Mouse (Mus musculus): ENCODE results near the gene Kazn.

The Kazn gene

DNA sequence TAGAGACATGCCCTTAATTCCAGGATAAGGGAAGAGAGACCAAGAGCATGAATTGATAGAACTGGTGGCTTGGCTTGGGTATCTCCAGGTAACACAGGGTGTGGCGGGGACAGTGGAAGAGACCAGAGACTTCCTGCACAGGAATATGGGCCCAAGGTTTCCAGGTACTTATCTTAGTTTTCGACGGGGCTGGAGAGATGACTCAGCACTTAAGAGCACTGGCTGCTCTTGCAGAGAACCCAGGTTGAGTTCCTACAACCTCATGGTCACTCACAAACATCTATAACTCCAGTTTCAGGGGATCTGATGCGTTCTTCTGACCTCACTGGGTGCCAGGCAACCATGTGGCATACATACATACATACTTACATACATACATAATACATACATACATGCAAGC lies 3.0 kb upstream of the Kazn start:
- no peak for DNase-seq (ENCODE audit: low read depth, low spot score)

GRCm38 (mm10) chr4:142240874-142241273 lies 1.7 kb upstream of the Kazn start:
- DNase-seq (ENCODE audit: low read depth, low spot score): no peak

DNA sequence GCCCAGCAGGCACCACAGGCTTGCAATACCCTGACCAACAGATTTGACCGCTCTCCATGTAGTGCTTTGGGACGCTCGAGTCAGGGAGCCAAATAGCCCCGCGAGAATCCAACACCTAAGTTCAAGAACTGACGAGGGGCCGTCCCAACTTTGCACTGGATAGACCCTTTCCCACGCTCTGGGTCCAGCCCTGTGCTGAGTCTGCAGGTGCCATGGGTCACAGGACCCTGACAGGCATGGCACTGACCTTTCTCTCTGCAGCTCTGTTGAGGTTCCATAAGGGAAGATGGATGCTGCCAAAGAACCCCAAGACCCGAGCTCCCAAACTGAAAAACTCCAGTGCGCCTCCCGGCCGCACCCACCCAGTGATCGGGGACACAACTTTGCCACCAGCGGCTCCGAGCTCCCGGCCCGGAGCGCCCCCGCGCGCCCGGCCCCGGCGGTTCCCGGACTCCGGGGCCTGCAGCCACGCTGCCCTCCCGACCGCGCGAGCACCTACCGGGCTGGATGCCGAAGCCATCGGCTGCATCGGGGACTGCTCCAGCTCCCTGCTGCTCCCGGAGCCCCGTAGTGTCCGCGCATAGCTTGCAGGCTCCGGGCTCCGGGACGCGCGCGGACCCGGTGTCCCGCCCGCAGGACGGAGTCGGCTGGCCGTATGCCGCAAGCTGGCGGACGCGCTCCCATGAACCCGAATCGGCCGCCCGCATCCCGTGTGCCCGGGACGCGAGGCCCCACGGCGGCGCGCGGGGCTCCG lies 538 bp downstream of the Kazn start:
- DNase-seq (ENCODE audit: low read depth, low spot score): no peak

- no peak for DNase-seq (ENCODE audit: low read depth, low spot score)
Observed at GRCm38 (mm10) chr4:142238041-142238440, 1.2 kb downstream of the Kazn start.

- DNase-seq (ENCODE audit: low read depth, low spot score): no peak
Observed at GRCm38 (mm10) chr4:142236681-142237080, 2.5 kb downstream of the Kazn start.

- no peak for DNase-seq (ENCODE audit: low read depth, low spot score)
Observed at GRCm38 (mm10) chr4:142235426-142235825, 3.8 kb downstream of the Kazn start.

DNA sequence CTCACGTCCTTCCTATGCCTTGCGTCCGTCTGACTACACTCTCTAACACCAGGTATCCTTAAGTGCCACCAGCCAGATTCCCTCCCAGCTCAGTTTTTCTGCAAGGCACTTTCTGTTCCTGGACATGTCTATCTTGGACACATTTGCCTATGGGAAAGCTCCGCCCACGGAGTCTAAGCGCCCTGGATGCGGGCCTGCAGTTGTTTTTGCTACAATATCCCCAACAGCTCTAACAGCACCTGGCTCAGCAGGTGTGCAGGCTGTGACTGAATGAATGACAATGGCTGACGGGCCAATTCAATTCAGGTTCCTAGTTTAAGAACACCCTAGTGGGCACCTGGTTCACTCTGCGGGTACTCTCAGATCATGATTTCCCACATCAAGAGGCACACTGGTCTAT lies 4.4 kb downstream of the Kazn start:
- DNase-seq (ENCODE audit: low read depth, low spot score): no peak

DNA sequence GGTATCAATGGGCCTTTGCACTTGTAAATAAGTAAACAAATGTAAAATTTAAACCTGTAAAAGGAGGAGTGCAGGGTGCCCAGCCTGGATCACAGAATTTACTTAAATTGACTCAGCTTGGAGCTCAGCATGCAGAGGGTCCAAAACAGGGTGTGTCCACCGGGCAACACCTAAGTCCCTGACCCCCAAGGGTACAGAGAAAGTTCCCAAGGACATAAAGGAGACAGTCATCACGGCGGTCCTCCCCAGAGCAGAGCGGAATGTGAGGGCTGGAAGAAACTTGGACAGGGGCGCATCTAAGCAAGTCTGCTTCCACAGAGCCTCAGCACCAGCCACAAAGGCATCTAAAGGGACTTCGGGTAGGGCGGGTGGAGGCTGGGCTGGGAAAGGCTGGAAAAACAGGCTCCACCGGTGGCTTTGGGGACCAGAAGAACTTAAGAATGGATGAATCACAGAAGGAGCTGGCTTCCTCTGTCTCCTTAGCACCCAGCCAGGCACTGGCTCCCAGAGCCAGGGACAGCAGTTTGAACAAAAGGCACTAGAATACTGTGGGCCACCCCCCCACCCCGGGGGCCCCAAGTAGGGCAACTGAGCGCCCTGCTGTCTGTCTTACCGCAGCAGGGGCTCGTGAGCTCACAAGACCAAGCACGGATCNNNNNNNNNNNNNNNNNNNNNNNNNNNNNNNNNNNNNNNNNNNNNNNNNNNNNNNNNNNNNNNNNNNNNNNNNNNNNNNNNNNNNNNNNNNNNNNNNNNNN lies 10.2 kb downstream of the Kazn start:
- no peak for DNase-seq (ENCODE audit: low read depth, low spot score)

- no peak for DNase-seq (ENCODE audit: low read depth, low spot score)
Observed at GRCm38 (mm10) chr4:142223898-142224645, 15.1 kb downstream of the Kazn start.

- no peak for DNase-seq (ENCODE audit: low read depth, low spot score)
Observed at GRCm38 (mm10) chr4:142222385-142222784, 16.8 kb downstream of the Kazn start.

DNA sequence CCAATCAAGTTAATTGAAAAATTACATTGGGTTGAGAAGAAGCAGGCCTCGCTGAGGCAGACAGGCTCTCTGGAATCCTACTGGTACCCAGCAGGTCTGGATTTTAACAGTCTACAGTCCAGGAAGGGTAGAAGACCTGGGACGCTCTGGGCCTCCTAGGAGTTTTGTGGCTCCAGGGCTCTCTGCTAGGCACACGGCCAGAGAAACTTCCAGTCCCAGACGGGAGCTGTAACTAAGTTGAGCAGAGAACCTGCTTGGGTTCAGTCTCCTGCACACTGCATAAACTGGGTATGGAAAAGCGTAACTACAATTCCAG lies 17.5 kb downstream of the Kazn start:
- no peak for DNase-seq (ENCODE audit: low read depth, low spot score)

GRCm38 (mm10) chr4:142221025-142221756 lies 18.0 kb downstream of the Kazn start:
- DNase-seq (ENCODE audit: low read depth, low spot score): no peak

DNA sequence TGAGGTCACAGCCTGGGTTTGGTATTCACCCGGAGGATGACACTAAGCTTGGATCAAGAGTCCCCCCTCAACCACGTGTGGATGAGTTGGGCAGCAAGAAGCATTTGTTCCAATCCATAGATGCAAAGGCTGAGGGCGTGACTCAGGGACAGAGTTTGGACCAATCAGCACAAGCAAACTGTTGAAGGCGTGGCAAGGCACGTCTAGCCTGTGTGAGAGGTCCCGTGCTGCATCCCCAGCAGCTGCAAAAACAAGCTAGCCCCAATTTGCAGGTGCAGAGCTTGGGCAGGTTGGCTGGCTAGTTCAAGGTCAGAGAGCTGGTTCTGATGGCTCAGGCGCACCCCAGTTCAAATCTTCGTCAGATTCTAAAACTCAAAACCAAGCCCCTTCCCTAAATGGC lies 20.2 kb downstream of the Kazn start:
- DNase-seq (ENCODE audit: low read depth, low spot score): no peak

GRCm38 (mm10) chr4:142217048-142217447 lies 22.2 kb downstream of the Kazn start:
- DNase-seq (ENCODE audit: low read depth, low spot score): no peak

- DNase-seq (ENCODE audit: low read depth, low spot score): no peak
Observed at GRCm38 (mm10) chr4:142215760-142216159, 23.4 kb downstream of the Kazn start.

GRCm38 (mm10) chr4:142214532-142214931 lies 24.7 kb downstream of the Kazn start:
- DNase-seq (ENCODE audit: low read depth, low spot score): no peak

DNA sequence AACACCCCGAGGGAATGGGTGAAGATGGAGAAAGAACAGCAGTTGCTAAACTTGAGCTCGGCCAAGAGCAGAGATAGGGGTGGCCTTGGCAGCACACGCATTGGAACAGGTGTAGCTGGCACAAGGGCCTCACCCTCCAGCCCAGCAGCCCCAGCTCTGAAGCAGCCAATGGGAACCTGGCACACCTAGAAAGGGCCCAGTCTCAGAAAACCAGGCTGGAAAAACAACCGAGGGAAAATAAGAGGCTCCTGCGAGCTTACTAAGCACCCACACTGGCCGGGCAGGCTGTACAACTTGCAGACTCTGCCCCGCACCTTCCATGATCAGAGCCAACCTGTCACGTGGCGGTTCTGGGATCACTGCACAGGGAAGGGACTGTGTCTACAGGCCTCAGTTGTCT lies 26.8 kb downstream of the Kazn start:
- no peak for DNase-seq (ENCODE audit: low read depth, low spot score)

DNA sequence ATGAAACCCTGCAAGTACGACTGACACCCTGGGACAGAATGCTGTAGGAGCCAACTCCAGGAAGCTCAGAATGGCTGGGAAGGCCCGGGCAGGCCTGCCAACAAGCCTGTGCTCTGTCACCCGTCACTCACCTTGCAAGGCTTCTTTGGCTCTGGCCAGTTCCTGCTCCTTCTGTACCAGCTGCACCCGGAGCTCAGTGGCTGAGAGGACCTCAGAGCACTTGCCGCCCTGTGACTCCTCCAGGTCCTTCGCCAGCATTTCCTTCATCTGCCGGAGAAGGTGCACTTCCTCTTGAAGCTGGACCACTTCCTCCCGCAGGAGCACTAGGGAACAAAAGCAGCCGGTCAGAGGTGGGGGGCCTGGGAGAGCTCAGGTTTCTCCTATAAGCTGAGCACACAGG lies 29.3 kb downstream of the Kazn start:
- no peak for DNase-seq (ENCODE audit: low read depth, low spot score)

DNA sequence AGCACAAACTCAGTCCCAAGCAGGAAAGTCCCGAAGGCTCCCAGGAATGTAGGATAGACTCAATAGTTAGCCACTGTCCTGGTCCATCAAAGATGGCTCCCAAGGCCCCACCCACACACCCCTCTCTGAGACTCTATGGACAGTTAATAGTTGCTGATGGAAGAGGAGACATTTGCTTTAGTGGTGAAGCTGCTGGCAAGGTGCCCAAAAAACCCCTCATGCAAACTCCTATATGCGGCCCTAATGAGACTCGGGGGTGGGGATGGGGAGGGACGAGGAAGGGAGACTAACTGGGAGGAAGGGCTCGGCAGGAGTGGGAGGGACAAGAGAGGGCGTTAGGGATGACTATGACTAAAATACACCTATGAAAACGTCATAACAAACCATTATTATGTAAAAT lies 29.7 kb downstream of the Kazn start:
- DNase-seq (ENCODE audit: low read depth, low spot score): no peak

DNA sequence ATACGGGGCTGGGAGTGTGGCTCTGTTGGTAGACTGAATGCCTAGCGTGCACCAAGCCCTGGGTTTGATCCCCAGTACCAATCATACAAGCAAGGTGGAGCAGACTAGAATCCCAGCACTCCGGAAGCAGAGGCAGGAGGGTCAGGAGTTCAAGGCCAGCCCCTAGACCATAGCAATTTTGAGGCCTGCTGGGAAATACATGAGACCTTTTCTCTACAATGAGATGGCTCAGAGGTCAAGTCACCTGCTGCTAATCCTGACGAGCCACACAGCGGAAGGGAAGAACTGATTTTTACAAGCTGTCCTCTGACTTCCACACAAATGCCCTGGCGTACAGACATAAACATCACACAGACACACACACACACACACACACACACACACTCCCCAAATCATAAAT lies 33.5 kb downstream of the Kazn start:
- no peak for DNase-seq (ENCODE audit: low read depth, low spot score)

DNA sequence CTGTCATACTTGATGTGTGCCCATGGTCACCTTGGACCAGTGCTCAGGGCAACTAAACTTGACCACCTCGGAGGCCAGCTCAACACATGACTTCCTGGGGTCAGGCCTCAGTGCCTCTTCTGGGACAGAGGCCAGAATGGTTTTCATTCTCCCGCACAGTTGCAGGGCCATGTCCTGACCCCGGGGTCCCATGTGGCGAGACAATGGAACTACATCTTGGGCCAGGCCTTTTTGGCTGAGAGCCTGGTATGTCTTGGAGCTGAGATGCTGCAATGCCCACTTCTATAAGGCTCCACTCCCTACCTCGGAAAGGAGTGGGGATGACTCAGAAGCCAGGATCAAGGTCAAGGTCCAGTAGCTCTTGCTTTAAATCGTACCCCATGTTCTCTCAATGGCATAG lies 42.6 kb downstream of the Kazn start:
- DNase-seq (ENCODE audit: low read depth, low spot score): no peak

- DNase-seq (ENCODE audit: low read depth, low spot score): no peak
Observed at GRCm38 (mm10) chr4:142193780-142194179, 45.4 kb downstream of the Kazn start.
